Mouse (Mus musculus): ENCODE data around the gene Sgce. TPM values are rescaled to one million over a fixed set of nuclear protein-coding genes. Genes with fewer than 3 reads are reported as not detected.
A peak's percentile ranks its signal among the peaks of the same experiment; 100 is the strongest.

Gene Sgce
- total and polyA plus RNA-seq, 2 experiments = 1.6 to 6.1 TPM

- Histone ChIP-seq H3K79me2 (ENCODE audit: control insufficient read depth, insufficient read depth, low read length) (no peaks in the 10 kb centered on the region), H3K4me3 (ENCODE audit: insufficient read depth, low read depth, low read length) (no peak overlapping the region), H3K27ac (replicated peaks; ENCODE audit: insufficient read depth, low read depth, low read length) (no peak overlapping the region), H3K4me1 (ENCODE audit: control insufficient read depth, insufficient read depth, low read length) (no peaks in the 10 kb centered on the region), H3K9ac (ENCODE audit: low read depth, low read length) (no peak overlapping the region), H3K27me3 (ENCODE audit: control insufficient read depth, insufficient read depth, low read length) (no peaks in the 10 kb centered on the region), H3K36me3 (ENCODE audit: control insufficient read depth, insufficient read depth, low read length) (no peaks in the 10 kb centered on the region)
- DNase-seq (ENCODE audit: extremely low read depth, low read depth, low spot score) = no peak
- no peak for TF ChIP-seq CTCF (IDR thresholded peaks at IDR 0.05; ENCODE audit: low read depth, low read length)
- TF ChIP-seq POLR2A (IDR thresholded peaks at IDR 0.05; ENCODE audit: extremely low read depth, insufficient read depth, low read length) = no peak
- WGBS = 90% methylated on average over 4 of the region's 4 CpGs
These were observed 4.3 kb upstream of the Sgce start for GRCm38 (mm10) chr6:4751355-4751754.

- Histone ChIP-seq H3K79me2 (ENCODE audit: control insufficient read depth, insufficient read depth, low read length) (no peaks in the 10 kb centered on the region), H3K27ac (replicated peaks; ENCODE audit: insufficient read depth, low read depth, low read length) (no peak overlapping the region), H3K4me1 (ENCODE audit: control insufficient read depth, insufficient read depth, low read length) (no peaks in the 10 kb centered on the region), H3K27me3 (ENCODE audit: control insufficient read depth, insufficient read depth, low read length) (no peaks in the 10 kb centered on the region), H3K9ac (ENCODE audit: low read depth, low read length) (no peak overlapping the region), H3K36me3 (ENCODE audit: control insufficient read depth, insufficient read depth, low read length) (no peaks in the 10 kb centered on the region), H3K4me3 (ENCODE audit: insufficient read depth, low read depth, low read length) (no peak overlapping the region)
- WGBS = 53% methylated on average over 21 of the region's 22 CpGs
- 0 out of 2 replicates have a peak, but pooled peaks have one; percentile 8 for TF ChIP-seq POLR2A (IDR thresholded peaks at IDR 0.05; ENCODE audit: extremely low read depth, insufficient read depth, low read length)
- no peak for TF ChIP-seq CTCF (IDR thresholded peaks at IDR 0.05; ENCODE audit: low read depth, low read length)
- peak; percentile 82 for DNase-seq (ENCODE audit: extremely low read depth, low read depth, low spot score)
These were observed 2.1 kb upstream of the Sgce start for GRCm38 (mm10) chr6:4749091-4749490.

GRCm38 (mm10) chr6:4748506-4748961 lies 1.5 kb upstream of the Sgce start:
- 56% methylated on average over 15 of the region's 15 CpGs for WGBS
- Histone ChIP-seq H3K79me2 (ENCODE audit: control insufficient read depth, insufficient read depth, low read length) (no peaks in the 10 kb centered on the region), H3K27ac (replicated peaks; ENCODE audit: insufficient read depth, low read depth, low read length) (no peak overlapping the region), H3K36me3 (ENCODE audit: control insufficient read depth, insufficient read depth, low read length) (no peaks in the 10 kb centered on the region), H3K4me1 (ENCODE audit: control insufficient read depth, insufficient read depth, low read length) (no peaks in the 10 kb centered on the region), H3K27me3 (ENCODE audit: control insufficient read depth, insufficient read depth, low read length) (no peaks in the 10 kb centered on the region), H3K9ac (ENCODE audit: low read depth, low read length) (peak overlapping the region; percentile 32; the same call in 1 of the 2 replicates), H3K4me3 (ENCODE audit: insufficient read depth, low read depth, low read length) (peak overlapping the region; percentile 50)
- no peak for DNase-seq (ENCODE audit: extremely low read depth, low read depth, low spot score)
- TF ChIP-seq POLR2A (IDR thresholded peaks at IDR 0.05; ENCODE audit: extremely low read depth, insufficient read depth, low read length) = no peak
- no peak for TF ChIP-seq CTCF (IDR thresholded peaks at IDR 0.05; ENCODE audit: low read depth, low read length)

GRCm38 (mm10) chr6:4747677-4748505 lies 884 bp upstream of the Sgce start:
- TF ChIP-seq CTCF (IDR thresholded peaks at IDR 0.05; ENCODE audit: low read depth, low read length) (no peak), POLR2A (IDR thresholded peaks at IDR 0.05; ENCODE audit: extremely low read depth, insufficient read depth, low read length) (no peak)
- no peaks in the 10 kb centered on the region for H3K36me3 ChIP-seq (ENCODE audit: control insufficient read depth, insufficient read depth, low read length)
- H3K4me3 ChIP-seq (ENCODE audit: insufficient read depth, low read depth, low read length) = peak overlapping the region; percentile 50
- no peaks in the 10 kb centered on the region for H3K27me3 ChIP-seq (ENCODE audit: control insufficient read depth, insufficient read depth, low read length)
- no peaks in the 10 kb centered on the region for H3K79me2 ChIP-seq (ENCODE audit: control insufficient read depth, insufficient read depth, low read length)
- no peaks in the 10 kb centered on the region for H3K4me1 ChIP-seq (ENCODE audit: control insufficient read depth, insufficient read depth, low read length)
- WGBS = 46% methylated on average over 71 of the region's 71 CpGs
- peak overlapping the region; percentile 32; the same call in 1 of the 2 replicates for H3K9ac ChIP-seq (ENCODE audit: low read depth, low read length)
- peak; percentile 74 for DNase-seq (ENCODE audit: extremely low read depth, low read depth, low spot score)
- H3K27ac ChIP-seq (replicated peaks; ENCODE audit: insufficient read depth, low read depth, low read length) = no peak overlapping the region

- Histone ChIP-seq H3K9ac (ENCODE audit: low read depth, low read length) (peak overlapping the region; percentile 68; the same call in 1 of the 2 replicates), H3K4me3 (ENCODE audit: insufficient read depth, low read depth, low read length) (peak overlapping the region; percentile 75; the same call in 1 of the 2 replicates), H3K79me2 (ENCODE audit: control insufficient read depth, insufficient read depth, low read length) (no peaks in the 10 kb centered on the region), H3K27me3 (ENCODE audit: control insufficient read depth, insufficient read depth, low read length) (no peaks in the 10 kb centered on the region), H3K4me1 (ENCODE audit: control insufficient read depth, insufficient read depth, low read length) (no peaks in the 10 kb centered on the region), H3K36me3 (ENCODE audit: control insufficient read depth, insufficient read depth, low read length) (no peaks in the 10 kb centered on the region), H3K27ac (replicated peaks; ENCODE audit: insufficient read depth, low read depth, low read length) (no peak overlapping the region)
- no peak for DNase-seq (ENCODE audit: extremely low read depth, low read depth, low spot score)
- TF ChIP-seq POLR2A (IDR thresholded peaks at IDR 0.05; ENCODE audit: extremely low read depth, insufficient read depth, low read length) (no peak), CTCF (IDR thresholded peaks at IDR 0.05; ENCODE audit: low read depth, low read length) (no peak)
- WGBS = 47% methylated on average over 22 of the region's 22 CpGs
These were observed 841 bp downstream of the Sgce start for GRCm38 (mm10) chr6:4746036-4746695.

Measured in liver, adult 2 months (tissue).